Mouse (Mus musculus): ENCODE measurements at regions not wholly inside any gene's neighbourhood (a gene's known extent, or its start where the extent isn't known, plus 50 kb on each side); places are given as distances from the start of the nearest gene placed in this dataset.
A peak's percentile ranks its signal among the peaks of the same experiment; 100 is the strongest.
"Not testable (repeated sequence)": the region's sequence is repeated elsewhere in the genome, so short reads cannot be mapped to it uniquely, and the experiment has no call there.

GRCm38 (mm10) chr8:51181626-51182025, 2329.9 kb upstream of the Aga start:
- not testable (repeated sequence) for H3K27ac ChIP-seq; H3K4me1 ChIP-seq (ENCODE audit: insufficient read depth, low read length); ATAC-seq; H3K36me3 ChIP-seq (ENCODE audit: insufficient read depth, low read length); H3K9ac ChIP-seq (replicated peaks; ENCODE audit: low read length); DNase-seq (ENCODE audit: low spot score); H3K4me2 ChIP-seq (ENCODE audit: low read depth, low read length); H3K4me3 ChIP-seq (ENCODE audit: low read length); H3K9me3 ChIP-seq (ENCODE audit: low read length); H3K27me3 ChIP-seq (ENCODE audit: insufficient read depth, low read length)
- WGBS, result 90% methylated on average over 3 of the region's 3 CpGs

GRCm38 (mm10) chr8:51170123-51170522, 2326.4 kb upstream of the Tenm3 start:
- Histone ChIP-seq H3K9me3 (ENCODE audit: low read length) (no peaks in the 10 kb centered on the region), H3K36me3 (ENCODE audit: insufficient read depth, low read length) (no peaks in the 10 kb centered on the region), H3K4me2 (ENCODE audit: low read depth, low read length) (no peak overlapping the region), H3K9ac (replicated peaks; ENCODE audit: low read length) (no peak overlapping the region), H3K27ac (no peak overlapping the region), H3K27me3 (ENCODE audit: insufficient read depth, low read length) (no peaks in the 10 kb centered on the region), H3K4me3 (ENCODE audit: low read length) (no peak overlapping the region), H3K4me1 (ENCODE audit: insufficient read depth, low read length) (no peaks in the 10 kb centered on the region)
- DNase-seq (ENCODE audit: low spot score), result no peak
- TF ChIP-seq CTCF (IDR thresholded peaks at IDR 0.05; ENCODE audit: low read depth), result no peak
- ATAC-seq, result no peak
- WGBS, result 77% methylated on average over 1 of the region's 1 CpGs

- H3K36me3 ChIP-seq (ENCODE audit: insufficient read depth, low read length), result no peaks in the 10 kb centered on the region
- no peaks in the 10 kb centered on the region for H3K27me3 ChIP-seq (ENCODE audit: insufficient read depth, low read length)
- no peak overlapping the region for H3K27ac ChIP-seq
- H3K4me2 ChIP-seq (ENCODE audit: low read depth, low read length), result no peak overlapping the region
- no peaks in the 10 kb centered on the region for H3K9me3 ChIP-seq (ENCODE audit: low read length)
- no peaks in the 10 kb centered on the region for H3K4me1 ChIP-seq (ENCODE audit: insufficient read depth, low read length)
- 33% methylated on average over 1 of the region's 1 CpGs for WGBS
- TF ChIP-seq CTCF (IDR thresholded peaks at IDR 0.05; ENCODE audit: low read depth), result no peak
- ATAC-seq, result no peak
- no peak overlapping the region for H3K9ac ChIP-seq (replicated peaks; ENCODE audit: low read length)
- DNase-seq (ENCODE audit: low spot score), result peak; percentile 19
- H3K4me3 ChIP-seq (ENCODE audit: low read length), result no peak overlapping the region
These were observed 2301.6 kb upstream of the Tenm3 start for GRCm38 (mm10) chr8:51145315-51145714.

GRCm38 (mm10) chr8:51125436-51125835, 2281.7 kb upstream of the Tenm3 start:
- not testable (repeated sequence) for H3K4me3 ChIP-seq (ENCODE audit: low read length); ATAC-seq; H3K9ac ChIP-seq (replicated peaks; ENCODE audit: low read length); H3K4me2 ChIP-seq (ENCODE audit: low read depth, low read length); H3K27ac ChIP-seq; H3K4me1 ChIP-seq (ENCODE audit: insufficient read depth, low read length); H3K36me3 ChIP-seq (ENCODE audit: insufficient read depth, low read length); H3K9me3 ChIP-seq (ENCODE audit: low read length); H3K27me3 ChIP-seq (ENCODE audit: insufficient read depth, low read length); DNase-seq (ENCODE audit: low spot score)
- 34% methylated on average over 1 of the region's 1 CpGs for WGBS

Data from hindbrain, postnatal 0 days (tissue).